Mouse (Mus musculus) embryonic facial prominence, embryonic 12.5 days (tissue): Measurements from ENCODE around the gene Panx3. TPM values are rescaled to one million over a fixed set of nuclear protein-coding genes. Genes with fewer than 3 reads are reported as not detected.

Source experiments
- ATAC-seq: fragments of 200-750 bp; cut with Nextera tagmentation; 2 replicates; pipeline ENCODE4 v1.8.0; 2017; ENCODE audit not compliant: insufficient number of reproducible peaks, insufficient read depth, low FRiP score, low TSS enrichment
- H3K27ac ChIP-seq: fragments of 300-500 bp; sonication (generic); 2 replicates; pipeline ENCODE4 v1.5.1; 2016; ENCODE audit warnings: mild to moderate bottlenecking
- H3K27me3 ChIP-seq: fragments of 300-500 bp; sonication (generic); 2 replicates; pipeline ENCODE4 v1.6.1; 2016; ENCODE audit warnings: mild to moderate bottlenecking, moderate library complexity
- H3K36me3 ChIP-seq: fragments of 300-500 bp; sonication (generic); 2 replicates; pipeline ENCODE4 v1.6.1; 2016; ENCODE audit warnings: mild to moderate bottlenecking
- H3K4me1 ChIP-seq: fragments of 300-500 bp; sonication (generic); 2 replicates; pipeline ENCODE4 v1.6.1; 2016
- H3K4me2 ChIP-seq: fragments of 300-500 bp; sonication (generic); replicated peaks from 2 replicates; pipeline ENCODE4 v1.6.1; 2016; ENCODE audit warnings: mild to moderate bottlenecking, moderate library complexity
- H3K4me3 ChIP-seq: fragments of 300-500 bp; sonication (generic); 2 replicates; pipeline ENCODE4 v1.5.1; 2016; ENCODE audit warnings: mild to moderate bottlenecking
- H3K9ac ChIP-seq: fragments of 300-500 bp; sonication (generic); 2 replicates; pipeline ENCODE4 v1.6.1; 2016; ENCODE audit warnings: mild to moderate bottlenecking, moderate library complexity
- H3K9me3 ChIP-seq: fragments of 300-500 bp; sonication (generic); 2 replicates; pipeline ENCODE4 v1.6.1; 2016; ENCODE audit warnings: mild to moderate bottlenecking, moderate library complexity
- WGBS: fragments of 180-500 bp; shearing (Covaris S2); methylation state at CpG from one replicate; pipeline ENCODE4 v1.1.7; 2016; 5-methylcytosine and 5-hydroxymethylcytosine counted together
- polyA plus RNA-seq: library from polyadenylated mRNA; unstranded; fragments of >200 nt; fragmentation: Nextera tagmentation; extraction: Ambion mirVana; gene quantifications from 2 replicates; pipeline ENCODE4 v1.2.1, GENCODE M21; 2016

Panx3 gene
- polyA plus RNA-seq, 1 experiment from 2014 or later = 2.6 TPM

DNA sequence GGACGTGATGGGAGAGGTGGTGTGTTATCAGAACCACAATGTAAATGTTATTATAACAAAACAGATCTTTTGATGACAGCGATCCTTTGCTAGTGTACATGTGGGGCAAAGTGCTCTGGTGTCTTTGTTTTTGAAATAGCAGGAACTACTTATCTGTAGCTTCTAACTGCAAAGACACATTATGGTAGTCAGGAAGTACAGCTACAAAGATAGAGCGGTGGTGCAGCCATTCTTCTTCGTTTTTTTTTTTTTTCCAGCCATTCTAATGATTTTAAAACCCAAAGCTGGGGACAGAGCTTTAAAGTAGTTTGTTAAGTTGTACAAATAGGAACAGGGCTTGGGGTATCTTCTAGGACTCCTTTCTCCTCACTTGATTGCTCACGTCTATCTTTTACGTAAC is 9.6 kb downstream of the Panx3 start:
- Histone ChIP-seq H3K4me3 (no peak overlapping the region), H3K36me3 (peaks cover under 1% of the 10 kb centered on the region), H3K4me1 (peaks cover 7% of the 10 kb centered on the region), H3K9ac (no peak overlapping the region), H3K27ac (no peak overlapping the region), H3K27me3 (no peaks in the 10 kb centered on the region), H3K9me3 (no peaks in the 10 kb centered on the region), H3K4me2 (no peak overlapping the region)
- ATAC-seq = no peak
- WGBS = 87% methylated on average over 6 of the region's 6 CpGs

DNA sequence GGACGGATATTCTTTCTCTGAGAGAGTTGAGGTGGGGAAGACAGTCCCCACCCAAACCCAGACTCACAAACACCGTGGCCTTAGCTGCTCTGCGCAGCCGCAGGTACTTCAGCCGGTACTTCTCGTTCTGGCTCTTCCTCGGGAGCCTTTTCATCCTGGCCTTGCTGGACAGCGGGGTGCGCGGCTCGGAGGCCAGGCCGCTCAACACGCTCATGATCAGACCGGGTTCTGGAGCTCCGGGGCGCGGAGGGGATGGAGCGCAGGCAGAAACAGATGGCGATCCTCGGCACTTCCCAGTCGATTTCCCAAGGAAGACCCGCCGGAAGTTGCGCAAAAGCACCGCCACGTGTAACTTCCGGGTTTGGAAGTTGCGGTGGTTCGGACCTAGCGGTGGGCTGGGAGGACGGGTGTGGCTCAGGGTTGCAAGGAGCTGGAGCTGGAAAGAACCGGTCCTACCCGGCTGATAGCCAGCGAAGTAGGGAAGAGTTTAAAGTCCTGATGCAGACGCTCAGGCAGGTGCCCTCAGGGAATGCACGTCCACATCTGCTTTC is 12.0 kb downstream of the Panx3 start, which contains the start of gene Tbrg1:
Gene Tbrg1 (minus strand): TSS at position 382 of the 551 bp plus-strand sequence.
- Histone ChIP-seq H3K9ac (peak within 1 kb of the TSS; percentile 76), H3K4me1 (peaks cover 7% of the 10 kb centered on the region), H3K4me2 (peak within 1 kb of the TSS; percentile 80), H3K27me3 (no peaks in the 10 kb centered on the region), H3K27ac (peak within 1 kb of the TSS; percentile 83), H3K9me3 (no peaks in the 10 kb centered on the region), H3K36me3 (peaks cover 23% of the 10 kb centered on the region), H3K4me3 (peak within 1 kb of the TSS; percentile 71)
- peak; percentile 90 for ATAC-seq
- WGBS = under 1% methylated on average over 36 of the region's 36 CpGs

DNA sequence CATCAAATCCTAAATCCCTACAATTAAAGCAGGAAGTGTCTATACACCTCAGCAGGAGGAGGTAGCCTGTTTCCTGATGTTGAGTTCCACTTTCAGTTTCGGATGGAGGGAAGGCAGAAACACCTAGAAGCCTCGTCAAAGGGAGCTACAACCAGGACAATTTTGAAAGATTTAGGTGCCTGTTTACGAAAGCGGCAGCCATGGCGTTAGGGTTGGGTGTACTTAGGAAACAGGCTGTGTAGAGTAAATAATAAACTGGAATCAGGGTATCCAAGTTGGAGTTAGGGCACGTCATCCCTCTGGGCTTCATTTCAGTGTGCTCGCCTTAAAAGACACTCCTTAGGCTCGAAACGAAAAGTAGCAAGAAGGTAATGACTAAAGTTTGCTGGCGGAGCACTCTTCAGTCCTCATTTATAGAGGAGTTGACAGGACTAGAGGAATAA is 12.6 kb downstream of the Panx3 start:
- 1% methylated on average over 10 of the region's 10 CpGs for WGBS
- peak overlapping the region; percentile 71 for H3K4me3 ChIP-seq

DNA sequence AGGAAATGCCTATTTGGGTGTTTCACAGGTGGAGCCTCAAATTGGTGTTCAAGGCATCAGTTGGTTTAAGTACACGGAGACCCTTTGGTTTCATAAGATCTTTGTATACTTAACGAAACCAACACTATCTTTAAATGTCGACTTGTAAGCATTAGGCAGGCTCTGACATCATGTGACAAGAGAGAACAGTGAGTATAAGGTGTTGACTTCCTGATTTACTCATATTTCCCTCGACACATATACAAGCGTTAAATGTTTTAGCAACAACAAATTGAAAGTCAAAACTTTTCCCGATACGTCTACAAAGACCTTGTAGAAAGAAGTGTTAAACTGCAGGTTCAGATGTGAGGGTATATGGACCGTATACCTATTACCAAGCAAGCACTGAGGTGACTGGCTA is 13.1 kb downstream of the Panx3 start:
- ATAC-seq = no peak
- WGBS = 63% methylated on average over 8 of the region's 8 CpGs
- peak overlapping the region; percentile 76 for H3K9ac ChIP-seq
- no peak overlapping the region for H3K27ac ChIP-seq
- H3K9me3 ChIP-seq = no peaks in the 10 kb centered on the region
- peaks cover 7% of the 10 kb centered on the region for H3K4me1 ChIP-seq
- no peaks in the 10 kb centered on the region for H3K27me3 ChIP-seq
- H3K4me3 ChIP-seq = peak overlapping the region; percentile 71
- peaks cover 31% of the 10 kb centered on the region for H3K36me3 ChIP-seq
- H3K4me2 ChIP-seq = peak overlapping the region; percentile 80

More for the DNA sequence above, 12.6 kb downstream of the Panx3 start:
- no peak for ATAC-seq
- no peaks in the 10 kb centered on the region for H3K27me3 ChIP-seq
- peaks cover 7% of the 10 kb centered on the region for H3K4me1 ChIP-seq
- peak overlapping the region; percentile 76 for H3K9ac ChIP-seq
- peak overlapping the region; percentile 83; the same call in 1 of the 2 replicates for H3K27ac ChIP-seq
- peak overlapping the region; percentile 80 for H3K4me2 ChIP-seq
- H3K36me3 ChIP-seq = peaks cover 26% of the 10 kb centered on the region
- no peaks in the 10 kb centered on the region for H3K9me3 ChIP-seq

GRCm38 (mm10) chr9:37653836-37654235 is 15.2 kb downstream of the Panx3 start:
- no peaks in the 10 kb centered on the region for H3K27me3 ChIP-seq
- peaks cover 50% of the 10 kb centered on the region for H3K36me3 ChIP-seq
- ATAC-seq = no peak
- whole genome bisulfite sequencing = 83% methylated on average over 5 of the region's 5 CpGs
- peaks cover 7% of the 10 kb centered on the region for H3K4me1 ChIP-seq
- no peak overlapping the region for H3K4me3 ChIP-seq
- no peak overlapping the region for H3K9ac ChIP-seq
- H3K4me2 ChIP-seq = no peak overlapping the region
- no peaks in the 10 kb centered on the region for H3K9me3 ChIP-seq
- no peak overlapping the region for H3K27ac ChIP-seq

- ATAC-seq = no peak
- H3K9ac ChIP-seq = no peak overlapping the region
- no peak overlapping the region for H3K27ac ChIP-seq
- no peaks in the 10 kb centered on the region for H3K27me3 ChIP-seq
- no peaks in the 10 kb centered on the region for H3K9me3 ChIP-seq
- H3K4me1 ChIP-seq = peaks cover 4% of the 10 kb centered on the region; the same call in 1 of the 2 replicates
- H3K4me2 ChIP-seq = no peak overlapping the region
- peaks cover 57% of the 10 kb centered on the region for H3K36me3 ChIP-seq
- no peak overlapping the region for H3K4me3 ChIP-seq
- WGBS = 95% methylated on average over 5 of the region's 5 CpGs
These were observed 18.4 kb downstream of the Panx3 start for GRCm38 (mm10) chr9:37650639-37651038.

- Histone ChIP-seq H3K4me2 (no peak overlapping the region), H3K27ac (no peak overlapping the region), H3K9ac (no peak overlapping the region), H3K4me1 (no peaks in the 10 kb centered on the region), H3K36me3 (peaks cover 29% of the 10 kb centered on the region), H3K9me3 (no peaks in the 10 kb centered on the region), H3K4me3 (no peak overlapping the region), H3K27me3 (no peaks in the 10 kb centered on the region)
- 77% methylated on average over 3 of the region's 3 CpGs for WGBS
- no peak for ATAC-seq
These were observed 22.8 kb downstream of the Panx3 start for GRCm38 (mm10) chr9:37646246-37646645.

DNA sequence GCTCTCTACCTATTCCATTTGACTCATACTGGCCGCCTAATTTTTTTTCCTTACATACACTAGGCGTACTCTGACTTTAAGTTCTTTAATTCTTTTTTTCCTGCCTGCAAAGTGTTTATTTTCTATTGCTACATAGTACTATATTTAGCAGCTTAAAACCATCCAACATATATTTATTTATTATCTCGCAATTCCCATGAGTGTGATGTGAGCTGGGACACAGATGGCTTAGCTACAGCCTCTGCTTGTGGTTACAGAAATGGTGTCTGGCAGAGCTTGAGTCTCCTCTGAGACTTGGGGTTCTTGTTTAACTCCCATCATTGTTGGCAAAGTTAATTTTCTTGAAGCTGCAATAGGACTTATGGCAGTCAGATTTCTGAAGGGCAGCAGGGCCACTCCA is 30.3 kb downstream of the Panx3 start:
- no peaks in the 10 kb centered on the region for H3K4me1 ChIP-seq
- no peak for ATAC-seq

DNA sequence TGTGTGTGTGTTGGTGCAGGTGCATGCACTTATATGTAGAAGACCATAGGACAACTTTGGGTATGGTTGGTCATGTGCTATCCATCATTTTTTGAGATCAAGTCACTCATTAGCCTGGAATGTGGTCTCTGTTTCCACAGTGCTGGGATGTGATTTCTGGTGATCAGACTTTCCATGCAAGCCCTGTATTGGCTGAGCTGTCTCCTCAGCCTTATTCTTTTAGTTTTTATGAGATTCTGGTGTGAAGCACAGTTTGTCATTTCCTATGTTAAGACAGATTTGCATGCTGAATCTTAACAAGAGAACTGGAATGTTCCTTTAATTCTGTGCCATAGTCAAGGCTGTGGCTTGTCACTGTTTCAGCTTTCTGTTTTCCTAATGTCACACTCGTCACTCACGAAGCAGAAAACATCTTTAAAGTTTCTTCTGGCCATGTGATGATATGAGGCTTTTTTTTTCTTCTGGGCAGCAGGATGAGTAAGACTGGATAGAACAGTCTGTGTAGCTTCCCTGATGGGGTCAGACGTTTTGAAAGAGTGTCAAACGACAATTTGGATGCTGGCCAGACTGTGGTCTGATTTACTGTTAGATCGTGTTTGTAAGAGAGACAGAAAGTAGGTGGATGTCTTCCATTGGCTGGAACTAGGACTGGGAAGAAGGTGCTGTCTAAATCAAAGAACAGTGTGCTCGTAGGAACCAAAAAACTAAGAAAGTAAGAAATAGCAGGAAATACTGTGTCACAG is 32.1 kb downstream of the Panx3 start:
- Histone ChIP-seq H3K9me3 (no peaks in the 10 kb centered on the region), H3K4me3 (no peak overlapping the region), H3K27me3 (no peaks in the 10 kb centered on the region), H3K27ac (no peak overlapping the region), H3K36me3 (no peaks in the 10 kb centered on the region), H3K9ac (no peak overlapping the region), H3K4me2 (no peak overlapping the region), H3K4me1 (no peaks in the 10 kb centered on the region)
- no peak for ATAC-seq
- 53% methylated on average over 6 of the region's 6 CpGs for WGBS

More for the DNA sequence above, 30.3 kb downstream of the Panx3 start:
- H3K27me3 ChIP-seq = no peaks in the 10 kb centered on the region
- no peak overlapping the region for H3K27ac ChIP-seq
- no peak overlapping the region for H3K4me2 ChIP-seq
- no peak overlapping the region for H3K4me3 ChIP-seq
- H3K9me3 ChIP-seq = no peaks in the 10 kb centered on the region
- no peak overlapping the region for H3K9ac ChIP-seq
- no peaks in the 10 kb centered on the region for H3K36me3 ChIP-seq
- 83% methylated on average over 3 of the region's 3 CpGs for WGBS

DNA sequence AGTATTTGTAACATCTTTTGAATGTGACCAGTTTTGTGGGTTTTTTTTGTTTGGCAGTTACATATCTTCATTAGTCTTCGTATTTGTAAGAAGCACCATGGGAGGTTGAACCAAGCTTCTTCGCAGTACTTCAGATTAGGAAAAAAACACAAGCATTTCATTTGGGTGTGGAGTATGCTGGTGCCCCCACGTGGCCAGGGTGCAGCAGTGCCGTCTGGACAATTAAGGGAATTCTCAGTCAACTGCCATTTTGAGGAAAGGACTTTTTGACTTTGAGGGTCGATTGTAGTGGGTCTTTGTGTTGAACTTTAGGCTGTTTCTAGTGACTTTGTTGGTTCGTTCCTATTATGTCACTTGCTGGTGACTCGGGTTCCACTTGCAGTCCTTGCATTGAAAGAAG is 32.7 kb downstream of the Panx3 start:
- H3K9me3 ChIP-seq = no peaks in the 10 kb centered on the region
- no peaks in the 10 kb centered on the region for H3K27me3 ChIP-seq
- no peaks in the 10 kb centered on the region for H3K4me1 ChIP-seq
- H3K27ac ChIP-seq = no peak overlapping the region
- no peak overlapping the region for H3K4me3 ChIP-seq
- no peak overlapping the region for H3K4me2 ChIP-seq
- 17% methylated on average over 7 of the region's 7 CpGs for WGBS
- no peak overlapping the region for H3K9ac ChIP-seq
- no peak for ATAC-seq
- no peaks in the 10 kb centered on the region for H3K36me3 ChIP-seq

DNA sequence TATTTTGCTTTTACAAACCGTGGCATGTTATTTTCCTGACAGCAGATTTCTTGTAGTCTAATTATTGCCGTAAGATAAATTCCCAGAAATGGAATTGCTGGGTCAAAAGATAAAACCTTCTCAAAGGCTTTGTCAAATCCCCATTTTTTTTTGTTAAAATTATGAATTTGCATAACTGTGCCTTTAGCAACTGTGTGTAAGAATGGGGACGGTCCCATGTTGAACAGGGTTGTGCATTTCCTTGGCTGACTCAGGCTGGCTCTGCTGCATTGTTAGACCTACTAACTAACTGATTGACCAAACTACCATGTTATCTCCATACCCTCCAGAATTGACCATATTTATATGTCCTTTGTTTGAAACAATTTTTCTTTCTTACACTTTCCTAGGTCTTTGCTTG is 34.8 kb downstream of the Panx3 start:
- 91% methylated on average over 3 of the region's 3 CpGs for WGBS

GRCm38 (mm10) chr9:37632305-37632704 is 36.7 kb downstream of the Panx3 start:
- Histone ChIP-seq H3K36me3 (no peaks in the 10 kb centered on the region), H3K4me1 (no peaks in the 10 kb centered on the region), H3K9ac (no peak overlapping the region), H3K9me3 (no peaks in the 10 kb centered on the region), H3K4me3 (no peak overlapping the region), H3K27me3 (no peaks in the 10 kb centered on the region), H3K4me2 (no peak overlapping the region), H3K27ac (no peak overlapping the region)
- 88% methylated on average over 2 of the region's 2 CpGs for WGBS
- ATAC-seq = no peak

More for the DNA sequence above, 34.8 kb downstream of the Panx3 start:
- no peak overlapping the region for H3K27ac ChIP-seq
- no peak overlapping the region for H3K4me2 ChIP-seq
- no peak overlapping the region for H3K4me3 ChIP-seq
- ATAC-seq = no peak
- H3K9ac ChIP-seq = no peak overlapping the region
- H3K27me3 ChIP-seq = no peaks in the 10 kb centered on the region
- no peaks in the 10 kb centered on the region for H3K4me1 ChIP-seq
- no peaks in the 10 kb centered on the region for H3K9me3 ChIP-seq
- no peaks in the 10 kb centered on the region for H3K36me3 ChIP-seq
